In the genomic region with DNA sequence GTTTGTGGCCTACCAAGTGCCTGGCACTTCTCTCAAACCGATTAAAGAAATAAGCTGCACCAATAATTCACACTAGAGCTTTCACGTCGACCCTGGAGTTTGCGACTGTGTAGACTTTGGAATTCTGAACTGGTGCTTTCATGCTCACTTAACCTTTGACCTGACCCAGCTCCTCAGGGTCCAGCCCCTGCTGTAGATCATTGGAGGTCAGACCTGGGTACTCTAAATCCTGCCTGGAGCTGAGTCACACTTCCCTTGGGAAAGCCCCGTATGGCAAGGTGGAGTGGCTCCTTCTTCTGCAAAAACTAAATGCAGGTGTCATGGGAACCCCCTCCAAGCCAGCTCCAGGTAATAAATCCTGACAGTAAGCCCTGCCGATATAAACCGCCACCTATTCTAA, we compare ENCODE assay signal across 23 mouse cellular contexts. TPM values are rescaled to one million over a fixed set of nuclear protein-coding genes. Genes with fewer than 3 reads are reported as not detected.
"Had no signal": no experiment of that assay in that cellular context is flagged by ENCODE, and none has a peak within 500 bp of the region (broad histone marks: within the 10 kb centered on the region; RNA-seq: fewer than 3 reads in every experiment).

No protein-coding gene starts in this region.

- H3K4me1 ChIP-seq: liver, embryonic 13.5 days; midbrain, embryonic 12.5 days; neural tube, embryonic 13.5 days; stomach, embryonic 15.5 days had no signal

- H3K9me3 ChIP-seq: midbrain, embryonic 12.5 days; midbrain, embryonic 15.5 days; neural tube, embryonic 13.5 days; stomach, embryonic 15.5 days had no signal

- H3K27me3 ChIP-seq: liver, embryonic 13.5 days; midbrain, embryonic 15.5 days; neural tube, embryonic 13.5 days; stomach, embryonic 15.5 days had no signal

- DNase-seq: kidney, adult 2 months; kidney, postnatal 25 days; layer of hippocampus, adult 9-11 months; liver, embryonic 13.5 days; lung, adult 2 months; lung, postnatal 14 days; lung, postnatal 4 days; right cerebral cortex, adult 18-20 months; right cerebral cortex, postnatal 14 days; right cerebral cortex, postnatal 4 days; thymus, postnatal 25 days had no signal

- ATAC-seq: midbrain, embryonic 15.5 days had no signal

- H3K36me3 ChIP-seq: liver, embryonic 13.5 days; midbrain, embryonic 12.5 days; midbrain, embryonic 15.5 days; neural tube, embryonic 13.5 days; stomach, embryonic 15.5 days had no signal

- H3K4me3 ChIP-seq: layer of hippocampus, adult 2 months; liver, embryonic 13.5 days; midbrain, embryonic 12.5 days; midbrain, embryonic 15.5 days; neural tube, embryonic 13.5 days; stomach, embryonic 15.5 days had no signal

- H3K27ac ChIP-seq: kidney, postnatal 0 days; layer of hippocampus, adult 2 months; liver, embryonic 13.5 days; midbrain, embryonic 12.5 days; midbrain, embryonic 15.5 days; neural tube, embryonic 13.5 days; stomach, embryonic 15.5 days had no signal

RNA-seq across cellular contexts. Expression of a gene that starts 5.9 kb away (rescaled TPM):
- total RNA-seq: liver, adult 2 months; megakaryocyte progenitor cell, adult 5-6 weeks; megakaryocyte-erythroid progenitor cell, adult 5-6 weeks had no signal
- polyA plus RNA-seq: kidney, adult 2 months; liver, adult 2 months; liver, embryonic 13.5 days; liver, embryonic 16.5 days; lung, adult 2 months; lung, embryonic 16.5 days; thymus, postnatal 0 days had no signal
